Mouse (Mus musculus) neural tube, embryonic 11.5 days (tissue): ENCODE data around the gene Ccdc117. TPM values are rescaled to one million over a fixed set of nuclear protein-coding genes. Genes with fewer than 3 reads are reported as not detected.
A peak's percentile ranks its signal among the peaks of the same experiment; 100 is the strongest.
"Not testable (repeated sequence)": the region's sequence is repeated elsewhere in the genome, so short reads cannot be mapped to it uniquely, and the experiment has no call there.

Source experiments
- ATAC-seq: fragments of 200-750 bp; cut with Nextera tagmentation; 2 replicates; pipeline ENCODE4 v1.8.0; 2017; ENCODE audit warnings: moderate number of reproducible peaks, mild to moderate bottlenecking, moderate TSS enrichment, moderate library complexity; ENCODE audit not compliant: insufficient read depth, low FRiP score, low TSS enrichment
- DNase-seq: peaks from one replicate; pipeline ENCODE4 v3.0.0-alpha.2; 2015; ENCODE audit warnings: low spot score
- H3K27ac ChIP-seq: fragments of 300-500 bp; sonication (generic); 2 replicates; pipeline ENCODE4 v1.5.1; 2014; ENCODE audit warnings: low read depth, mild to moderate bottlenecking, low read length
- H3K27me3 ChIP-seq: fragments of 300-500 bp; sonication (generic); 2 replicates; pipeline ENCODE4 v1.6.1; 2014; ENCODE audit warnings: mild to moderate bottlenecking, low read length, mixed read lengths; ENCODE audit not compliant: control insufficient read depth, insufficient read depth
- H3K36me3 ChIP-seq: fragments of 300-500 bp; sonication (generic); 2 replicates; pipeline ENCODE4 v1.6.1; 2014; ENCODE audit warnings: mild to moderate bottlenecking, low read length, moderate library complexity, mixed read lengths; ENCODE audit not compliant: control insufficient read depth, insufficient read depth
- H3K4me1 ChIP-seq: fragments of 300-500 bp; sonication (generic); 2 replicates; pipeline ENCODE4 v1.6.1; 2014; ENCODE audit warnings: low read length, mixed read lengths; ENCODE audit not compliant: control insufficient read depth, insufficient read depth
- H3K4me2 ChIP-seq: fragments of 300-500 bp; sonication (generic); 2 replicates; pipeline ENCODE4 v1.6.1; 2014; ENCODE audit warnings: low read depth, mild to moderate bottlenecking, moderate library complexity
- H3K4me3 ChIP-seq: fragments of 300-500 bp; sonication (generic); 2 replicates; pipeline ENCODE4 v1.5.1; 2014; ENCODE audit warnings: low read depth, low read length
- H3K9ac ChIP-seq: fragments of 300-500 bp; sonication (generic); 2 replicates; pipeline ENCODE4 v1.6.1; 2014; ENCODE audit warnings: mild to moderate bottlenecking, low read length
- H3K9me3 ChIP-seq: fragments of 300-500 bp; sonication (generic); 2 replicates; pipeline ENCODE4 v1.6.1; 2016; ENCODE audit warnings: low read length; ENCODE audit not compliant: control insufficient read depth
- WGBS: fragments of 180-500 bp; shearing (Covaris S2); extraction: QIAGEN DNeasy Blood & Tissue Kit; methylation state at CpG from one replicate; pipeline ENCODE4 v1.1.7; 2014; 5-methylcytosine and 5-hydroxymethylcytosine counted together
- polyA plus RNA-seq: library from polyadenylated mRNA; unstranded; fragments of >200 nt; fragmentation: Nextera tagmentation; extraction: Ambion mirVana; gene quantifications from 2 replicates; pipeline ENCODE4 v1.2.1, GENCODE M21; 2014

Gene Ccdc117
- polyA plus RNA-seq, 1 experiment from 2014 or later = 28.2 TPM

GRCm38 (mm10) chr11:5542482-5543185, 647 bp upstream of the Ccdc117 start:
- peak overlapping the region; percentile 65 for H3K4me2 ChIP-seq
- H3K4me1 ChIP-seq = peaks cover 11% of the 10 kb centered on the region
- DNase-seq = no peak
- no peak overlapping the region for H3K27ac ChIP-seq
- H3K9me3 ChIP-seq = no peaks in the 10 kb centered on the region
- WGBS = 58% methylated on average over 5 of the region's 5 CpGs
- peak overlapping the region; percentile 87 for H3K4me3 ChIP-seq
- no peaks in the 10 kb centered on the region for H3K27me3 ChIP-seq
- no peaks in the 10 kb centered on the region for H3K36me3 ChIP-seq
- peak; percentile 29; the same call in 1 of the 2 replicates for ATAC-seq
- H3K9ac ChIP-seq = no peak overlapping the region; the same call in 1 of the 2 replicates

- Histone ChIP-seq H3K4me1 (peaks cover 11% of the 10 kb centered on the region), H3K9me3 (no peaks in the 10 kb centered on the region), H3K4me2 (peak overlapping the region; percentile 65), H3K4me3 (peak overlapping the region; percentile 87), H3K27me3 (no peaks in the 10 kb centered on the region), H3K36me3 (no peaks in the 10 kb centered on the region; the same call in 1 of the 2 replicates), H3K9ac (peak overlapping the region; percentile 89), H3K27ac (peak overlapping the region; percentile 50; the same call in 1 of the 2 replicates)
- ATAC-seq (no peak), DNase-seq (no peak)
- 3% methylated on average over 28 of the region's 28 CpGs for WGBS
These were observed 673 bp downstream of the Ccdc117 start for GRCm38 (mm10) chr11:5541230-5541798.

- H3K4me3 ChIP-seq = peak overlapping the region; percentile 87; the same call in 1 of the 2 replicates
- H3K9me3 ChIP-seq = no peaks in the 10 kb centered on the region
- H3K27me3 ChIP-seq = no peaks in the 10 kb centered on the region
- peak overlapping the region; percentile 65 for H3K4me2 ChIP-seq
- no peak overlapping the region for H3K9ac ChIP-seq
- no peak overlapping the region for H3K27ac ChIP-seq
- ATAC-seq (no peak), DNase-seq (no peak)
- 63% methylated on average over 4 of the region's 4 CpGs for WGBS
- H3K4me1 ChIP-seq = peaks cover 11% of the 10 kb centered on the region
- H3K36me3 ChIP-seq = no peaks in the 10 kb centered on the region; the same call in 1 of the 2 replicates
These were observed 1.7 kb downstream of the Ccdc117 start for GRCm38 (mm10) chr11:5540331-5540730.

GRCm38 (mm10) chr11:5537454-5537853, 4.5 kb downstream of the Ccdc117 start:
- not testable (repeated sequence) for H3K4me2 ChIP-seq, H3K4me3 ChIP-seq, H3K36me3 ChIP-seq, DNase-seq, ATAC-seq, H3K27me3 ChIP-seq, H3K9ac ChIP-seq, H3K9me3 ChIP-seq, H3K27ac ChIP-seq
- WGBS = 87% methylated on average over 4 of the region's 4 CpGs
- H3K4me1 ChIP-seq = peaks cover 11% of the 10 kb centered on the region

- no peaks in the 10 kb centered on the region for H3K4me1 ChIP-seq
- no peak overlapping the region for H3K9ac ChIP-seq
- WGBS = 88% methylated on average over 5 of the region's 5 CpGs
- H3K4me2 ChIP-seq = no peak overlapping the region
- H3K4me3 ChIP-seq = no peak overlapping the region
- H3K27me3 ChIP-seq = no peaks in the 10 kb centered on the region
- H3K27ac ChIP-seq = no peak overlapping the region
- ATAC-seq (no peak), DNase-seq (no peak)
- peaks cover 18% of the 10 kb centered on the region for H3K36me3 ChIP-seq
- no peaks in the 10 kb centered on the region for H3K9me3 ChIP-seq
These were observed 8.9 kb downstream of the Ccdc117 start for GRCm38 (mm10) chr11:5533108-5533507.

GRCm38 (mm10) chr11:5530717-5531116, 11.3 kb downstream of the Ccdc117 start:
- WGBS = 79% methylated on average over 6 of the region's 6 CpGs
- no peak for DNase-seq
- no peaks in the 10 kb centered on the region for H3K4me1 ChIP-seq
- no peaks in the 10 kb centered on the region for H3K27me3 ChIP-seq
- H3K4me2 ChIP-seq = no peak overlapping the region
- no peak overlapping the region for H3K27ac ChIP-seq
- no peak overlapping the region for H3K9ac ChIP-seq
- no peaks in the 10 kb centered on the region for H3K9me3 ChIP-seq
- peaks cover 18% of the 10 kb centered on the region for H3K36me3 ChIP-seq
- no peak overlapping the region for H3K4me3 ChIP-seq
- ATAC-seq = no peak

GRCm38 (mm10) chr11:5530172-5530571, 11.8 kb downstream of the Ccdc117 start:
- H3K4me1 ChIP-seq = no peaks in the 10 kb centered on the region
- H3K27ac ChIP-seq = no peak overlapping the region
- ATAC-seq (no peak), DNase-seq (no peak)
- H3K36me3 ChIP-seq = peaks cover 18% of the 10 kb centered on the region
- H3K27me3 ChIP-seq = no peaks in the 10 kb centered on the region
- no peak overlapping the region for H3K4me3 ChIP-seq
- no peak overlapping the region for H3K9ac ChIP-seq
- WGBS = 83% methylated on average over 5 of the region's 5 CpGs
- H3K4me2 ChIP-seq = no peak overlapping the region
- no peaks in the 10 kb centered on the region for H3K9me3 ChIP-seq

GRCm38 (mm10) chr11:5528841-5529240, 13.1 kb downstream of the Ccdc117 start:
- no peak overlapping the region for H3K27ac ChIP-seq
- no peak overlapping the region for H3K4me2 ChIP-seq
- peaks cover 20% of the 10 kb centered on the region for H3K36me3 ChIP-seq
- no peaks in the 10 kb centered on the region for H3K9me3 ChIP-seq
- no peaks in the 10 kb centered on the region for H3K4me1 ChIP-seq
- no peak for DNase-seq
- no peaks in the 10 kb centered on the region for H3K27me3 ChIP-seq
- no peak overlapping the region for H3K9ac ChIP-seq
- H3K4me3 ChIP-seq = no peak overlapping the region
- WGBS = 83% methylated on average over 5 of the region's 5 CpGs
- no peak for ATAC-seq
